Mouse (Mus musculus) testis, adult 2 months (tissue): Measurements from ENCODE around the gene Phox2b. TPM values are rescaled to one million over a fixed set of nuclear protein-coding genes. Genes with fewer than 3 reads are reported as not detected.

ENCODE experiments used
- H3K27ac ChIP-seq: fragments of 200-500 bp; 2 replicates; pipeline ENCODE4 v1.5.1; 2012; ENCODE audit warnings: low read depth, low read length; ENCODE audit not compliant: control insufficient read depth, insufficient read depth
- H3K27me3 ChIP-seq: fragments of 200-500 bp; 2 replicates; pipeline ENCODE4 v1.6.1; 2012; ENCODE audit warnings: mild to moderate bottlenecking, low read length, moderate library complexity; ENCODE audit not compliant: control insufficient read depth, insufficient read depth
- H3K36me3 ChIP-seq: fragments of 200-500 bp; 2 replicates; pipeline ENCODE4 v1.6.1; 2012; ENCODE audit warnings: mild to moderate bottlenecking, low read length; ENCODE audit not compliant: control insufficient read depth, insufficient read depth
- H3K4me1 ChIP-seq: fragments of 200-500 bp; 2 replicates; pipeline ENCODE4 v1.6.1; 2012; ENCODE audit warnings: low read length; ENCODE audit not compliant: control insufficient read depth, insufficient read depth
- H3K4me3 ChIP-seq: fragments of 200-500 bp; 2 replicates; pipeline ENCODE4 v1.5.1; 2012; ENCODE audit warnings: low read depth, mild to moderate bottlenecking, low read length, moderate library complexity, mixed read lengths; ENCODE audit not compliant: control insufficient read depth
- CTCF ChIP-seq: fragments of 200-500 bp; IDR thresholded peaks from 2 replicates; pipeline ENCODE4 v1.5.1; 2012; ENCODE audit warnings: low read depth, mild to moderate bottlenecking, inconsistent platforms, low read length, moderate library complexity; ENCODE audit not compliant: control insufficient read depth, insufficient read depth, insufficient replicate concordance
- POLR2A ChIP-seq: fragments of 200-500 bp; IDR thresholded peaks from 2 replicates; pipeline ENCODE4 v1.6.1; 2012; ENCODE audit warnings: low read depth, mild to moderate bottlenecking, inconsistent platforms, low read length, moderate library complexity; ENCODE audit not compliant: control insufficient read depth
- polyA plus RNA-seq: library from polyadenylated mRNA; depleted of rRNA; stranded (reverse); fragments of >200 nt; gene quantifications from 2 replicates; pipeline ENCODE4 v1.2.3, GENCODE M21; 2012; rRNA removed

Phox2b gene
- polyA plus RNA-seq, 1 experiment: not detected

DNA sequence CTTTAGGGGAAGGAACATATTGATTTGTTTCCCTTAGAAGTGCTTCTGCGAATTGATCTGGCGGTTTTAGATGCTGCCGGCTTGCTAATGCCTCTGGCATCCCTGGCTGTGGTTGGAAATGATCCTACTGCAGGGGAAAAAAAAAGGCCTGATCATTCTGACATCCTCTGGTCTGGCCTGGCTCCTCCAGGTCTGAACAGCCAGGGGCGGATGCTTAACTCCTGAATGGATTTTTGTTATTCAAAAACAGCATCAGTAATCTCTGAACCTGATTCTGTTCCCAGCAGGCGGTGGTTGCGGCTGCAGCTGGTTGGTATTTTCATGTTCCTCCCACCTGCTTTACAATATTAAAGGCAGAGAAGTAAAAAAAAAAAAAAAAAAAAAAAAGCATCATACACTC is 16.0 kb downstream of the Phox2b start:
- Histone ChIP-seq H3K4me3 (no peak overlapping the region), H3K36me3 (no peaks in the 10 kb centered on the region), H3K27ac (no peak overlapping the region), H3K27me3 (no peaks in the 10 kb centered on the region), H3K4me1 (no peaks in the 10 kb centered on the region)
- TF ChIP-seq POLR2A: no peak
- TF ChIP-seq CTCF: no peak

- H3K4me3 ChIP-seq: peak overlapping the region; percentile 27
- no peaks in the 10 kb centered on the region for H3K27me3 ChIP-seq
- no peak for TF ChIP-seq CTCF
- TF ChIP-seq POLR2A: no peak
- H3K36me3 ChIP-seq: no peaks in the 10 kb centered on the region
- no peak overlapping the region for H3K27ac ChIP-seq
- H3K4me1 ChIP-seq: no peaks in the 10 kb centered on the region
These were observed 35.5 kb downstream of the Phox2b start for GRCm38 (mm10) chr5:67063596-67063995.

DNA sequence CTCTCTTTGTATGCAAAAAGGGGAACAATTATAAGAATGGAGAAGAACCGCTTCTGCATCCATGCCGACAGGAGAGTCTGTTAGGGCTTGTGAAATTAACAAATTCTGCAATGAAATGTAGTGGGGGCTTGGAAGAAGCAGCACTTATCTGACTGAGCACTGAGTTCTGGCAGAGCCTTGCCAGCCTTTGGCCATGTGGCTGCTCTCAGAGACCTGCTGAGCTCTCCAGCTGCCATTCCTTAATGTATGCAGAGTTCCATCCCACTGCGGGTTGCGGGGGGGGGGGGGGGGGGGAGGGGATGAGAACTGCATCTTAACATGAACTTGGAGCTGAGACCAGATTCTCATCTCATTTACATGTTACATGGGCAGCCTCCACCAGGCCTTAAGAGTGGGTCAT is 38.6 kb downstream of the Phox2b start:
- Histone ChIP-seq H3K36me3 (no peaks in the 10 kb centered on the region), H3K27me3 (no peaks in the 10 kb centered on the region), H3K4me3 (no peak overlapping the region), H3K4me1 (no peaks in the 10 kb centered on the region), H3K27ac (no peak overlapping the region)
- TF ChIP-seq CTCF: no peak
- TF ChIP-seq POLR2A: no peak

GRCm38 (mm10) chr5:67057803-67058202 is 41.3 kb downstream of the Phox2b start:
- Histone ChIP-seq H3K36me3 (no peaks in the 10 kb centered on the region), H3K27ac (no peak overlapping the region), H3K4me1 (no peaks in the 10 kb centered on the region), H3K4me3 (no peak overlapping the region), H3K27me3 (no peaks in the 10 kb centered on the region)
- no peak for TF ChIP-seq POLR2A
- TF ChIP-seq CTCF: peak; percentile 84; the same call in 1 of the 2 replicates

GRCm38 (mm10) chr5:67048003-67048402 is 51.1 kb downstream of the Phox2b start:
- Histone ChIP-seq H3K27me3 (no peaks in the 10 kb centered on the region), H3K4me3 (no peak overlapping the region), H3K27ac (no peak overlapping the region), H3K4me1 (no peaks in the 10 kb centered on the region), H3K36me3 (no peaks in the 10 kb centered on the region)
- TF ChIP-seq POLR2A (no peak), CTCF (peak; percentile 76; the same call in 1 of the 2 replicates)

Other genes with a start within 250 kb of the Phox2b start
- gene Tmem33, start 161.3 kb upstream of the Phox2b start, polyA plus RNA-seq: 43.7 and 58.1 TPM in 2 replicates
- gene Slc30a9, start 207.7 kb upstream of the Phox2b start, polyA plus RNA-seq: 18.2 and 22.9 TPM in 2 replicates